In genomic region chr6:87334361-87335090, GRCm38 (mm10) we compare ENCODE assay signal across 9 mouse cellular contexts. TPM values are rescaled to one million over a fixed set of nuclear protein-coding genes. Genes with fewer than 3 reads are reported as not detected.
DNase-seq lines count a peak whose midpoint lies in the region; ATAC-seq lines count a peak whose summit lies in the region.
"Had no signal": no experiment of that assay in that cellular context is flagged by ENCODE, and none has a peak within 500 bp of the region (broad histone marks: within the 10 kb centered on the region; RNA-seq: fewer than 3 reads in every experiment).

No protein-coding gene starts in this region.

- H3K27ac ChIP-seq in embryonic facial prominence, embryonic 10.5 days (replicated peaks) = peak overlapping the region; percentile 94
- peak overlapping the region; percentile 87 for H3K27ac ChIP-seq in heart, embryonic 13.5 days (replicated peaks)
- H3K27ac ChIP-seq in stomach, embryonic 14.5 days (ENCODE audit: low read length) = peak overlapping the region; percentile 88

- WGBS in embryonic facial prominence, embryonic 10.5 days = 12% methylated on average over 11 of the region's 11 CpGs
- 22% methylated on average over 11 of the region's 11 CpGs for WGBS in heart, embryonic 13.5 days
- whole genome bisulfite sequencing in stomach, embryonic 14.5 days = 12% methylated on average over 11 of the region's 11 CpGs

- ATAC-seq in cerebellum, adult (ENCODE audit: insufficient number of reproducible peaks, low FRiP score, low TSS enrichment) = no peak
- ATAC-seq in heart, embryonic 13.5 days (ENCODE audit: extremely low read depth, insufficient number of reproducible peaks, low FRiP score, low TSS enrichment) = no peak
- no peak for ATAC-seq in stomach, embryonic 14.5 days (ENCODE audit: insufficient number of reproducible peaks, insufficient read depth, low FRiP score, low read depth)
- ATAC-seq in megakaryocyte-erythroid progenitor cell, adult 5-6 weeks (replicated peaks; ENCODE audit: low FRiP score, low TSS enrichment, poor library complexity, severe bottlenecking) = no peak

- H3K9me3 ChIP-seq in embryonic facial prominence, embryonic 10.5 days = no peaks in the 10 kb centered on the region
- H3K9me3 ChIP-seq in heart, embryonic 13.5 days = no peaks in the 10 kb centered on the region
- H3K9me3 ChIP-seq in stomach, embryonic 14.5 days (ENCODE audit: control insufficient read depth, low read depth, low read length) = no peaks in the 10 kb centered on the region

- peak overlapping the region; percentile 91 for H3K4me2 ChIP-seq in heart, embryonic 13.5 days
- peak overlapping the region; percentile 60 for H3K4me2 ChIP-seq in stomach, embryonic 14.5 days (replicated peaks; ENCODE audit: low read depth, low read length)

- DNase-seq in cerebellum, postnatal 10 days = peak; percentile 47 to 60
- DNase-seq in embryonic facial prominence, embryonic 10.5 days (ENCODE audit: low spot score) = peak; percentile 58
- DNase-seq in left cerebral cortex, adult 18-20 months (ENCODE audit: low spot score in 2 of 2) = peak; percentile 53 to 56
- DNase-seq in lung, postnatal 36 days = peak; percentile 57

- peak overlapping the region; percentile 91 for H3K9ac ChIP-seq in heart, embryonic 13.5 days
- peak overlapping the region; percentile 73 for H3K9ac ChIP-seq in stomach, embryonic 14.5 days (replicated peaks; ENCODE audit: low read depth, low read length)

- peaks cover 4% of the 10 kb centered on the region; the same call in 1 of the 2 replicates for H3K27me3 ChIP-seq in embryonic facial prominence, embryonic 10.5 days (replicated peaks; ENCODE audit: low read depth, poor library complexity, severe bottlenecking)
- peaks cover 47% of the 10 kb centered on the region for H3K27me3 ChIP-seq in heart, embryonic 13.5 days (replicated peaks)
- H3K27me3 ChIP-seq in stomach, embryonic 14.5 days (ENCODE audit: control insufficient read depth, insufficient read depth, low read length) = no peaks in the 10 kb centered on the region

- no peaks in the 10 kb centered on the region for H3K36me3 ChIP-seq in embryonic facial prominence, embryonic 10.5 days (replicated peaks)
- H3K36me3 ChIP-seq in heart, embryonic 13.5 days = no peaks in the 10 kb centered on the region
- no peaks in the 10 kb centered on the region for H3K36me3 ChIP-seq in stomach, embryonic 14.5 days (ENCODE audit: control insufficient read depth, insufficient read depth, low read length)

- H3K4me1 ChIP-seq in embryonic facial prominence, embryonic 10.5 days = peaks cover 26% of the 10 kb centered on the region
- H3K4me1 ChIP-seq in heart, embryonic 13.5 days = peaks cover 38% of the 10 kb centered on the region
- peaks cover 22% of the 10 kb centered on the region for H3K4me1 ChIP-seq in stomach, embryonic 14.5 days (ENCODE audit: control insufficient read depth, insufficient read depth, low read length)

- peak overlapping the region; percentile 83 for H3K4me3 ChIP-seq in embryonic facial prominence, embryonic 10.5 days
- H3K4me3 ChIP-seq in heart, embryonic 13.5 days = peak overlapping the region; percentile 76
- H3K4me3 ChIP-seq in stomach, embryonic 14.5 days (ENCODE audit: low read depth, low read length) = peak overlapping the region; percentile 67

RNA-seq across cellular contexts. Expression of gene Antxr1, which starts 1.1 kb away (rescaled TPM):
- polyA plus RNA-seq in embryonic facial prominence, embryonic 10.5 days (2016; fragmentation: Nextera tagmentation; extraction: Ambion mirVana) = 4.8 and 6.2 TPM in 2 replicates
- polyA plus RNA-seq in heart, embryonic 13.5 days (2015; fragmentation: Nextera tagmentation; extraction: Ambion mirVana) = 3.6 and 4.5 TPM in 2 replicates
- 10 to 100 TPM; 11.6 to 14.4 TPM for total RNA-seq in left cerebral cortex, adult 18-20 months (2021)
- 13.5 and 14.4 TPM in 2 replicates for polyA plus RNA-seq in stomach, embryonic 14.5 days (2014; fragmentation: Nextera tagmentation; extraction: Ambion mirVana)
- total RNA-seq in megakaryocyte-erythroid progenitor cell, adult 5-6 weeks (2014; fragmentation: Nextera tagmentation) = not detected in 2 replicates
- total RNA-seq in megakaryocyte-erythroid progenitor cell, adult 5-6 weeks (2017) = not detected in 2 replicates

RNA-seq across cellular contexts. Expression of gene Gkn1, which starts 16.2 kb away (rescaled TPM):
- polyA plus RNA-seq in embryonic facial prominence, embryonic 10.5 days (2016; fragmentation: Nextera tagmentation; extraction: Ambion mirVana) = not detected in 2 replicates
- not detected in 2 replicates for polyA plus RNA-seq in heart, embryonic 13.5 days (2015; fragmentation: Nextera tagmentation; extraction: Ambion mirVana)
- not detected for total RNA-seq in left cerebral cortex, adult 18-20 months (2021)
- 0.59 and 0.95 TPM in 2 replicates for polyA plus RNA-seq in stomach, embryonic 14.5 days (2014; fragmentation: Nextera tagmentation; extraction: Ambion mirVana)
- not detected in 2 replicates for total RNA-seq in megakaryocyte-erythroid progenitor cell, adult 5-6 weeks (2014; fragmentation: Nextera tagmentation)
- total RNA-seq in megakaryocyte-erythroid progenitor cell, adult 5-6 weeks (2017) = not detected in 2 replicates
- total RNA-seq: gastrocnemius, postnatal 36 days had no signal

RNA-seq across cellular contexts. Expression of gene Gkn2, which starts 38.6 kb away (rescaled TPM):
- polyA plus RNA-seq in embryonic facial prominence, embryonic 10.5 days (2016; fragmentation: Nextera tagmentation; extraction: Ambion mirVana) = not detected in 2 replicates
- not detected in 2 replicates for polyA plus RNA-seq in heart, embryonic 13.5 days (2015; fragmentation: Nextera tagmentation; extraction: Ambion mirVana)
- not detected for total RNA-seq in left cerebral cortex, adult 18-20 months (2021)
- 1.6 and 1.7 TPM in 2 replicates for polyA plus RNA-seq in stomach, embryonic 14.5 days (2014; fragmentation: Nextera tagmentation; extraction: Ambion mirVana)
- not detected in 2 replicates for total RNA-seq in megakaryocyte-erythroid progenitor cell, adult 5-6 weeks (2014; fragmentation: Nextera tagmentation)
- not detected in 2 replicates for total RNA-seq in megakaryocyte-erythroid progenitor cell, adult 5-6 weeks (2017)
- total RNA-seq: gastrocnemius, postnatal 36 days had no signal

RNA-seq across cellular contexts. Expression of gene Gkn3, which starts 54.2 kb away (rescaled TPM):
- not detected in 2 replicates for polyA plus RNA-seq in embryonic facial prominence, embryonic 10.5 days (2016; fragmentation: Nextera tagmentation; extraction: Ambion mirVana)
- 0.99 and 1.4 TPM in 2 replicates for polyA plus RNA-seq in heart, embryonic 13.5 days (2015; fragmentation: Nextera tagmentation; extraction: Ambion mirVana)
- total RNA-seq in left cerebral cortex, adult 18-20 months (2021) = 1 to 10 TPM; 3.7 to 4.0 TPM
- 3.0 and 3.8 TPM in 2 replicates for polyA plus RNA-seq in stomach, embryonic 14.5 days (2014; fragmentation: Nextera tagmentation; extraction: Ambion mirVana)
- total RNA-seq in megakaryocyte-erythroid progenitor cell, adult 5-6 weeks (2014; fragmentation: Nextera tagmentation) = not detected in 2 replicates
- total RNA-seq in megakaryocyte-erythroid progenitor cell, adult 5-6 weeks (2017) = not detected in 2 replicates
